Mouse (Mus musculus): Measurements from ENCODE around the gene Tbc1d1.

The Tbc1d1 gene

DNA sequence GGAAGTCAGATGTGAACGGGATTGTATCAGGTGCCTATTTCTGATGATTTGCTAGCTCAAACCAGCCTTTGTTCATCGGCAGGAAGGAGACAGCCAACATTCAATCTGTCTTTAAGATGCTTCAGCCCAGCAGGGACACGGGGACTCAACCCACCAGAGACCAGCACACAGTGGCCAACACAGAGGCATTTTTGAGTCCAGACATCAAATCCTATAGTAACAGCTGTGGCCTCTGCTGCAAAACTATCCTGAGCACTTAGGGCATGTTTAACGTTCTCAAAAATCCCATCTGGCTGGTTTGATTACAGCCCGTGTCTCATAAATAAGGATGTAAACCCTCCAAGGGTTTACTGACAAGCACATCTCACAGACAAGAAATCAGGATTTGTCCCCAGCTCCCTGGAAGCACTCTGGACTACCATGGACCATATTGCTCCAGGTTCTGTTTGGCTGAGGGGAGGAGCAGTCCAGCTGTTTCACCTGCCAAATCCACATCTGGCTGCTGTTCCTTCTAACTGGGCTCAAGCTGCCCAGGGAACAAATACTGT lies 207.8 kb downstream of the Tbc1d1 start:
- no peak for DNase-seq

- peak; percentile 29 to 52 for DNase-seq
Measured at GRCm38 (mm10) chr5:64364432-64365125, 208.5 kb downstream of the Tbc1d1 start.

DNA sequence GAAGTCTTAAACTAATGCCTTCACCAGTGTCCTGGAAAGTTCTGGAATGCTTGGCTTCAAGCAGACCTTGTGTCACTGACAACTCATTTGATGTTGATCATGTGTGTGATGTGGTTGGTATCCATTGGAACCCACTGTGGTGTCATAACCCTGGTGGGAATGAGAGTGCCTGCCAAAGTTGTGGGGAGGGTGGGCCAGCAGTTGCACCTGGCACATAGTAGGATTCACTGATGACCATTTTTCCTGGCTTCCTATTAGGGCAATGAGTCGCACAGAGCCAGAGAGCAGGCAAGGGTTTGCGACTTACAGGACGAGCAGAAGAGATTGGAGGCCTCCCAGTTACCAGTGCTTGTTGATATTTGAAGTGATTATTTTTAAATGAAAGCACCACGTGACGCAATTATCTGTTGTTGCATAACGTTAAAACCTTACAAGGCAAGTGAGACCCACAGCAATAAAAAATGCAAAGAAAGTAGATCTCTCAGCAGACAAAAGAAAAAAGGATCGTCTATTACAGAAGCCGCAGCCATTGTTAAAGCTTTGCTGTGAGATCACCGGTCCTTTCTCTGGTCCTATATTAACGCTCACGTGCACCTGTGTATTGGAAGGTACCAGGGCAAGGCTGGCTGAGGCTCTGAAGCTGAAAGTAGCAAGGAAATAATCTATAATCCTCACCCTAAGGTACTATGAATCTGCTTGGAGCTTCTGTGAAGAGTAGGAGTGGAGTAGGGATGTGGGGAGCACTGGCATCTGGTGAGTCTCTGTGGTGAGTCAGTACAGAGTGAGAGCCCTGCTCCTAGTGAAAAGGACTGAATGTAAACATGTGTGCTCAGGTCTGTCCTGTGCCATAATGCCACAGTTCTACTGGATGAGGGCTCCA lies 209.3 kb downstream of the Tbc1d1 start:
- no peak for DNase-seq

DNA sequence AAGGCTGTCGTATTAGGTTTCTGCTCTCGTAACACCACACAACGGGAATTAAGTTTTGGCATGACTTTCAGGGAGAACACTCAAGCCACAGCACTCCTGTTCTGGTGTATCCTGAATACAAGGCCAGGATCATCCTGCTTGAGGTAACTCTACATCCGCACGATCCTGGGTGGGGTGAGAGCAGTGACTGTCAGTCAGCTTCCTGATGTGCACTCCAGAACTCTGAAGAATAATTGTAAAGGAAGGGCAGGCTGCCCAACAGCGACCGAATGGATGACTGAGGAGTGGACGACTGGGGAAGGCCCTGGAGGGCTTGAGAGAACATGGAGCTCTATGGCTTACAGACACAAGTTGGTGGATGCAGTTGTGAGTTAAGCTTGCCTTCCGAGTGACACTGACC lies 210.0 kb downstream of the Tbc1d1 start:
- peak in 1 of 2 experiments; percentile 56 for DNase-seq

GRCm38 (mm10) chr5:64367426-64367825 lies 211.3 kb downstream of the Tbc1d1 start:
- peak; percentile 93 for DNase-seq

- DNase-seq: no peak
Measured at GRCm38 (mm10) chr5:64371331-64371831, 215.3 kb downstream of the Tbc1d1 start.

GRCm38 (mm10) chr5:64372292-64372961 lies 216.3 kb downstream of the Tbc1d1 start:
- no peak for DNase-seq

- DNase-seq: no peak
Measured at GRCm38 (mm10) chr5:64373695-64374094, 217.6 kb downstream of the Tbc1d1 start.

DNA sequence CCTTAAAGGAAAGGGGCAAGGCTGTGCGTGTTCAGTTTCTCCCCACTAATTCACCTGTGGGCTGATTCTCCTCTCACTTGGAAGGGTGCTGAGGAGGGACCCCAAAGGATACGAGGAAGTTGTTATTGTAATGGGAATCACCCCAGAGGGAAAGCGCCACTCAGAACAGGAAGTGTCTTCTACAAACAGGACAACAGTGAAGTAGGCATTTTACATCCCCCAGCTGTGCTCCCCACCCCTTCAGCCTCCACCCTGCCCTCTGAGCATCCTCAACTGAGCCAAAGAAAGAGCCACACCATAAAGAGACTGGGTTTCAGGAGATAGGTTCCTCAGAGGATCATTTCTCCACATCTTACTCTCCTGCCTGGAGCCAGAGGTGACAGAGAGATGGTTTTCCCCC lies 219.7 kb downstream of the Tbc1d1 start:
- DNase-seq: no peak

DNA sequence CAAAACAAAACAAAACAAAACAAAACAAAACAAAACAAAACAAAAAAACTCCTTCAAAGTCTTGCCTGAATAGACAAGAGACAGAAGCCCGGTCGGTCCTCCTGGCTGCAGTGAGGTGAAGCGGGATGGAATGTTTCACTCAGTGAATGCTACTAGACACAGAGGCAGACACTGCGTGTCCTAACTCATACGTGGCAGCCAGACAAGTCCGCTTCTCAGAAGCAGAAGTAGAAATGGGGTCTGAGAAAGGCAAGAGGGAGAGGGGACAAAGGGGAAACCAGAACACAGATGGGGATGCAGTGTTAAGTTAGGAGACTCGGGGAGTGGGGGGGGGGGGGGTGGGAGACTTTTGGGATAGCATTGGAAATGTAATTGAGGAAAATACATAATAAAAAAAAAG lies 220.4 kb downstream of the Tbc1d1 start:
- no peak for DNase-seq

DNA sequence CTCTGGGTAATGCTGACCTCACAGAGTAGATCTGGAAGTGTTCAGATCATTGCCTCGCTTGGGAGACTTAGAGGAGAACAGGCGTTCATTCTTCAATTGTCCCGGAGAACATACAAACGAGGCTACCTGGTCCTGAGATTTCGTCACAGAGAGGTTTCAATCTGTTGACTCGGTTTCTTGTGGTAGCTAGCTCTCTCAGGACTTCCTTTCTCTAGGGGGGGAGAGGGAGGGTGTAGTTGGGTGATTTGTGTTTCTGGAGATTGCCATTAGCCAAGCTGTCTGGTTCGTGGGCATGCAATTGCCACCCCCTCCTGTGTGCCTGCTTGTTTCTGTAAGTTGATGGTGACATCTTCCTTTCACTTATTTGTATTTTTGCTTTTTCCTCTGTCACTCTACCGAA lies 221.6 kb downstream of the Tbc1d1 start:
- DNase-seq: no peak

GRCm38 (mm10) chr5:64378591-64379275 lies 222.6 kb downstream of the Tbc1d1 start:
- DNase-seq: peak; percentile 41 to 43

DNA sequence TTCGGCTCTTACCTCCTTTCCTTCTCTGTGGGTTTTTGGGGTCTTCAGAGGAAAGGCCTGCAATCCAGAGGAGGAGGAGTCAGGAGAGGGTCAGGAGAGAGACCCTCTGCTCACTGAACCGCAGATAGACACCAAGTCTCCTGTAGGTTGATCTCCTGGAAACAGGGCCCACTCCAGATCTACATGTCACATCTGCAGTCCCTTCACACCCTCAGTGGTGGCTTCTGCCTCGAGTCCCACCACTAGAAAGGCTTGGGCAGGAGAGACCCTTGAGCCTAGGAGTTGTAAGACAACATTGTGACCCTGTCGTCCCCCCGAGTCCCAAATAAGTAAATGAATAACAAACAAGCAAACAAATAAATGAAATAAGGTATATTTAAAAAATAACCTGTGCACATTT lies 223.7 kb downstream of the Tbc1d1 start:
- no peak for DNase-seq

DNA sequence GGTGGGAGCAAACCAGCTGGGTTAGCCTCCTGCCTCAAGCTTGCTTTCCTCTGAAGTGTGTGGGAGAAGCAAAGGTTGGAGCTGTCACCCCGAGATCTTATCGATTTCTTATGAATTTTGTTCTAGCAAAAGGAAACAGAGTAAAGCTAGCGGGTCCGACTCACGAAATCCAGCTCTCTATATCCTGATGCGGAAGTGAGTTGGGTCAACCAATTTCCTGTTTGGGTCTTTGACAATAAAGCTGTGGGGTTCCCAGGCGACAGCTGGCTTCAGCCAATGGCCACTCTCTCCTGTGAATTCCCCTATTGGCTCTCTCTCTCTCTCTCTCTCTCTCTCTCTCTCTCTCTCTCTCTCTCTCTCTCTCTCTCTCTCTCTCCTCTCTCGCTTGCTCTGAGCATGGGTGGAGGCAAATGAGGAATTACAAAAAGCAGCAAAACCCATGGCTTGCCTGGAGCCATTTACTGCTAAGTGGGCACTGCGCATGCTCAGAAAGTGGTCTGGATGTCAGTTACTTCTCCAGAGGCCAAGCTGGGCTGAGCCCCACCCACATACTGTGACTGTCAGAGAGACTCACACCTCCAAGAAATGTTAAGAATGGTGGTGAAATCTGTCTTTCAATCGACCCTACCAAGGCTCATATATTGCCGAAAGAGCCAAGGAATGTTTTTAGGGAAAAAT lies 224.7 kb downstream of the Tbc1d1 start:
- DNase-seq: peak; percentile 44 to 52

- DNase-seq: no peak
Measured at GRCm38 (mm10) chr5:64381538-64381937, 225.4 kb downstream of the Tbc1d1 start.

- peak; percentile 86 to 88 for DNase-seq
Measured at GRCm38 (mm10) chr5:64382451-64383057, 226.4 kb downstream of the Tbc1d1 start.

DNA sequence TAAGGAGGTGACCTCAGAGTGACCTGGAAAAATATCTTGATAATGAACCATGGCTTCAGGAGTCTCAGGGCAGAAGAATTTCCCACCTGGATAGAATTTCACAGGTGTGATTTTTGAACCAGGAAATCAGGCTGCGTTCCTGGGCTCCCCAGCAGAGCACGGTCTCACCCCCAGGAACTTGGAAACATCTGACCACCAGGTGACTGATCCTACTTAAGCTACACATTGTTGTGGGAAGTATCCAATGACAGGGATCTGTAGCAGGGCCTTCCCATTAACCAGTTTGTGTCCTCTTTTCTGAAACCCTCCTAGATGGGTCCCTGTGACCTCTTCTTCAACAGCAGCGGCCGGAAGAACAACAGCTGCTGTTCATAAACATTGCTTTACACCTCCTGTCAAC lies 227.1 kb downstream of the Tbc1d1 start:
- DNase-seq: no peak

DNA sequence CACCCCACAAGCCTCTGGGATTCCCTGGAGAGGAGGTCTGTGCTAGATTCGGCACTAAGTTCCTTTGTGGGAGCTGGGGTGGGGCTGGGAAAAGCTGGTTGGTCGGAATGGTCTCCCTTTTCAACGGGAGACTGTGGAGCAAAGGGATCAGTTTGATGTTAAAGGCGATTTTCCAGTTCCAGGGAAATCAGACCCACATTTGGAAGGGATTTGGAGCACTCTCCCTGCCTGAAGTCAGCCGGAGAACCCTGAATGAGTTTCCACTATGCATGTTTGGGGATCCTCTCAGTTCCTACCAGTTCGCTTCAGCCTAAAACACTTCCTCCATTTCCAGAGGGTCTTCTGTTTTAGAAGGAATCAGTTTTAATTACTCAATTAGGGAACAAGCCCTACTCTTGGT lies 228.4 kb downstream of the Tbc1d1 start:
- no peak for DNase-seq

DNA sequence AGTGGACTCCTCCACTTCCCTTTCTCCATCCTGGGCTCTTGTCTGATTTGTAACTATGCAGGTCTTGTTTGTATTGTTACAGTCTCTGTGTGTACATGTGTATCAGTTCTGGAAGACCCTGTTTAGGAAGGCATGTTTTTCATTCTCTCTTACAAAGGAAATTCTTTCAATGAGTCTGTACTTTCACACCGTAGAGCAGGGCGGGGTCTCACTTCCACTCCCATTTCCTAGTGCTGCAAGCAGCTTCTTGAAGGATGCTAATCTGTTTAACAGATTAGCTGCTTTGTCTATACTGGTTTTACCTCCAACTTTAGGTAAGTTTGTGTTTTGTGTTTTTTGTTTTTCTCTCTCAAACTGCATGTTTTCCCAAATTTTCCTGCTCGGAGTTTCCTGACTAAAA lies 230.9 kb downstream of the Tbc1d1 start:
- DNase-seq: no peak

GRCm38 (mm10) chr5:64389202-64389929 lies 233.3 kb downstream of the Tbc1d1 start:
- DNase-seq: peak in 1 of 2 experiments; percentile 61

- peak; percentile 38 to 46 for DNase-seq
Measured at GRCm38 (mm10) chr5:64391346-64391745, 235.2 kb downstream of the Tbc1d1 start.
